Mouse (Mus musculus) gastrocnemius, adult 18-20 months (tissue): ENCODE results near the gene Tril. TPM values are rescaled to one million over a fixed set of nuclear protein-coding genes. Genes with fewer than 3 reads are reported as not detected.

Source experiments
- DNase-seq: peaks from one replicate; pipeline ENCODE4 v3.0.0; 2021; ENCODE audit warnings: low spot score
- long read RNA-seq, 2 experiments: library from polyadenylated mRNA; stranded (forward); transcript quantifications; one replicate each; pipeline ENCODE4 v2.0.0; 2021
- total RNA-seq, 2 experiments: library from RNA; stranded (reverse); gene quantifications; 2 replicates each; pipeline ENCODE4 v1.2.3; 2021

Tril gene
- total RNA-seq = 1 to 10 TPM; 1.7 to 2.0 TPM
- long read RNA-seq, experiment 1, full-length matches to known transcripts = 1 of 1 reads
- long read RNA-seq, experiment 1, partial matches to known transcripts = 0 of 1 reads
- long read RNA-seq, experiment 1, other reads (novel, unspliced or antisense) = 0 of 1 reads
- long read RNA-seq, experiment 2, full-length matches to known transcripts = 4 of 4 reads
- long read RNA-seq, experiment 2, partial matches to known transcripts = 0 of 4 reads
- long read RNA-seq, experiment 2, other reads (novel, unspliced or antisense) = 0 of 4 reads

DNA sequence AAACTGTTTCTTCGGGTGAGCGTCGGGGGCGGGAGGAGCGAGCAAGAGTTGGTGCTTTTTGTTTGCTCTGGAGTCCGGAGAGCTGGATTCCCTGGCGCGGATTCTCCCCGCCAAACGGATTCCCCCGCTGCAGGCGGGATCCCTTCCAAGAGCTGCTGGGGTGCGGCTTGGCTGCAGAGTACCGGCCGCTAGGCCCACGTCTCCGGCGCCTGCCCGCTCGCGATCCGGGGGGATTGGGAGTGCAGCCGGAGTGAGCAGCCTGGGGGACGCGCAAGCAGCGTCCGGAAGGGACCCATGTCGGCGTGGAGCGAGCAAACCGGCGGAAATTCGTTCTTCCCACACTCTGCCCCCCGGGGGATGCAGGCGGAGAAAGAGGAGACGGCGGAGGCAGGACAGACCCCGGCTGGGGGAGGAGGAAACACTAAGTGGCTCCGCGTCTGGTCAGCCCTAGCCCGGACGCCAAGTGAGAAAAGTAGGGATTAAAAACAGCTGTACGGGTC, at the start of gene Tril:
Gene Tril, minus strand, starts transcription at position 345 of the 500 bp plus-strand sequence.
- DNase-seq = peak; percentile 77

DNA sequence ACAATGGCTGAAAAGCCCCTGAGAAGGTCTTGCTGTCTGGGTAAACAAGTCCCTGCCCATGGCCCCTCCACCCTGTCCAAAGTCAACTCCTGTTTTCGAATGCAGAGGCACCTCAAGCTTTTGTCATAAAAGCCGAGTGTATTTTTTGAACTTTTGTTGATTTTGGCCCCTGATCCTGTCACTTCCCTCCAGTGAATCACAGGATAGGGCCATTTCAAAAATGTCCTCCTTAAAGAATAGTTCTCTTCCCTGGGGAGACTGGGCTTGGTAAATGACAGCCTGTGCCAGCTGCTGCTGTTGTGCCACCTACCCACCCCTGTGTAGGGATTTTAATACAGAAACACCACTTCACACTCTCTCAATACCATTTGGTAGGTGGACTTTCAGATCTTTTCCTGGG, 42.4 kb upstream of the Tril start:
- DNase-seq = no peak

DNA sequence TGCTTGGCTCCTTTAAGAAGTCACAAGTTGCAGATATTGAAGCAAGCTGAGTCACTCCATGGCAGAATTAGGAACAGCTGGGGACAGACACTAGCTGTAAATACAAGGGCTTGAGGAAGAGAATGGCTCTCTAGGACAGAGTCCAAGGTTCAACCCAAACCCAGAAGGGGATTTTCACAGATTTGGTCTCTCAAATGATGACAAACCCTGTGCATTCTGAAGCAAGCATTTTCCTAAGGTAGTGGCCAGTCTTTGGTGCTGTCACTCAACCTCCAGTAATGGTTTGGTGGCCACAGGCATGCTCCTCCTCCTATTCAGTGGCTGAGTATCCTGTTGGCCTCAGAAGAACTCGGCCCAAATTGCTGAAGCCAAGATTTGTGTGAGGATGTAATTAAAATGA, 38.5 kb upstream of the Tril start:
- peak; percentile 29 for DNase-seq

DNA sequence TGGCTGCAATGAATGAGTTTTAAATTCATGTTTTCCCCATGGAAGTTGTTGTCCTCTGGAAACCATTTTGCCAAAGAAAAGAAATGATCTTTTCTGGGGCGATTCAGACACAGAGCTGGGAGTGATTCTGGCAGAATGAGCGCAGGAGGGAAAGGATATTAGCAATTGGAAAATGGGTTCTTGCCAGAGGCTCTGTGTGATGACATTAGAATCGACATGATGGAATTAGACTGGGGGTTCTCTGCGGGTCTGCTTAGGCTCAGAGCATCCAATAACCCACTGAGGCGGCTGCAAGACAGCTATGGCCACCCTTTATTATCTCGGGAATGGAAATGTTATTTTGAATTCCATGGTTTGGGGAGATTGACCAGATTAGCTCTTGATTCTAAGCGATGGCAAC, 37.2 kb upstream of the Tril start:
- peak; percentile 20 for DNase-seq

DNA sequence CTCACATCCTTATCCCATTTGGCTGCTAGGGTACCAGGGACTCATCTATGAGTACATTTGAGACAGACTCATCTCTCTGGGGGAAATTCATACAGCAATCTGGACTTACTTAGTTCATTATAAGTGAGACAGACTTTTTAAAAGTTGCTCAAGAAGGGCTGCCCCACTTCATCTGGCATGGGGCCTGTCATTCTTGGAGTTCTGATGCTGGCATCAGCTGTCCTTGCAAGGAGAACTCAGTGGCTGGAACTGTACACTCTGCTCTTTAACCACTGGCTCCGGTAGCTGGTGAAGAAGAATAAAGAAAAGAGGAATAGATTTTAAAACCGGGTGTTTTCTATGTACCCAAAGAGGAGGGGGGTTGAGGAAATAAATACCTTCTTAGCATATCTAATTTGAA, 36.1 kb upstream of the Tril start:
- DNase-seq = peak; percentile 58

DNA sequence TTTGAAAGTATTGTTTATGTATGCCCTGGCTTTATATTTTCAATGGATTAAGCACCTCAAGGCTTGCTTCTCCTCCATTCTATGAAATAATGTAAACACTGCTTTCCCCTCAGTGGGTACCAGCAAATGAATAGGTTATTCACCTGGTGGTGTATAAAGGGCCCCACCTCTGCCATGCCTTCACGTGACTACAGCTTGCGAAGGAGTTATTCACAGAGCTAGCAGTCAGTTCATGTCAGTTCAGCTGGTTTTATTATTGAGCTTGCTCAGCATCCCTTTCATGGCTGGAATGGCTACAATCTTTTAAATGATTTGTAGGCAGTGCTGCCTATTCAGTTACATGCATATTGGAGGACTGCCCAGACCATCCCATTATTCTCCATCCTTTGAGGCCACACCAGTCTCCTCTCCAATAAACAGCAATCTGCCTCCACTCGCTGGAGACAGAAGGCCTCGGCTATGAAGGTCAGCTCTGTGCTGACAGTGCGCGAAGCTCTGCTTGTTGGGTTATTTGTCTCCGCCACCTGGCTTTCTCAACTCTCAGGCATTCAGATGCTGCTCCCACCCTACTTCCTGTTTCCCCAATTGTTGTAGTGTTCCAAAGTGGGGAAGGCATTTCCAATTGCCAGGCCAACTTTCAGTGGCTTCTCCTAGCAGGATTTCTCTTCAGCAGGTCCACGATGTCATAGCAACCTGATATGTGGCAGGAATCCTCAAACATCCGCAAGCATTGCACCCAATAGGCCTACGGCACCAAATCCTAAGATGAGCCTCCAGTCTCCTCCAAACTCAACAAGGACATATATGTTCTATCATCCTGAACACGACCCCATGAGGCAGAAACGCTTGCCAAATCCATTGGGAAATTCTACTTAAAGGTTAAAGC, 34.6 kb upstream of the Tril start:
- peak; percentile 10 for DNase-seq

- no peak for DNase-seq
Measured at GRCm38 (mm10) chr6:53854226-53854625, 33.6 kb upstream of the Tril start.

GRCm38 (mm10) chr6:53853546-53853945, 32.9 kb upstream of the Tril start:
- no peak for DNase-seq

- no peak for DNase-seq
Measured at GRCm38 (mm10) chr6:53844626-53845025, 24.0 kb upstream of the Tril start.

DNA sequence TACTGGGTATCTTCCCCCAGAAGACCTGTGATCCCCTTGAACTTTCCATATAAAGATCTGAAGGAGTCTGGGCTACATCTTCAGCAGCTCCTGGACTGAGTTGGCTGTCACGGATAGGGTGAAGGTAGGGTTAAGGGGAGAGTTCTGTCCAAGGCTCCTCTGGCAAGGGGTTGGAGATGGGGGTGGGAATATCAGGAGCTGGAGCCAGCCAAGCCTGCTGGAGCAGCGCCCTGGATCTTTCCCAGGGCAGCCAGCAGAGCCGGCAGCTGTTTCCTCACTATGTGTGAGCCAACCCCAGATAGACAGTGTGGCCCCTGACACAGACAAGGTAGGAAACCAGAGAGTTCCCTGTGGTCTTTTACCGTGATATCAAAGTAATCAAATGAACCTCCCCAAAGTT, 4.6 kb upstream of the Tril start:
- DNase-seq = peak; percentile 44

DNA sequence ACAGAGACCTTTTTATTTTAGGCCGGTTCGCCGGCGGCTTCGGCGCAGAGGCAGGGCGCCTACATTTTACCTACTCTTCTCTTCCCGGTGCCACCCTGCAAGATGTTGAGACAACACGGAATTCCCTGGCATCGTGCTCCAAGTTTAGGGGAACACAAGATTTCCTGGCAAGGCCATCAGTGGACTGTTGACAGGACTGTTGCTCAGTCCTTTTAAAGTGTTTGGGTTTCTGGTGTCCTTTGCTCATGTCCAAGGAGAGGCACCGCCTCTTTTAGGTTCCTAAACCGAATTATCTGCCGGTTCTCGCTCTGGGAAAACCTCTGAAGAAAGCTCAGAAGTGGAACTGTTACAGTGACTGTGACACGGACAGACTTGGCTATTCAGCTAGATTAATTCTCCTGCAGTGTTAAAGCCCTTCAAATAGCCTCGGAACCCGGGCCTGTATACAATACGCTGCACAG, 441 bp upstream of the Tril start:
- DNase-seq = peak; percentile 42

GRCm38 (mm10) chr6:53819761-53820485, 707 bp downstream of the Tril start:
- no peak for DNase-seq

DNA sequence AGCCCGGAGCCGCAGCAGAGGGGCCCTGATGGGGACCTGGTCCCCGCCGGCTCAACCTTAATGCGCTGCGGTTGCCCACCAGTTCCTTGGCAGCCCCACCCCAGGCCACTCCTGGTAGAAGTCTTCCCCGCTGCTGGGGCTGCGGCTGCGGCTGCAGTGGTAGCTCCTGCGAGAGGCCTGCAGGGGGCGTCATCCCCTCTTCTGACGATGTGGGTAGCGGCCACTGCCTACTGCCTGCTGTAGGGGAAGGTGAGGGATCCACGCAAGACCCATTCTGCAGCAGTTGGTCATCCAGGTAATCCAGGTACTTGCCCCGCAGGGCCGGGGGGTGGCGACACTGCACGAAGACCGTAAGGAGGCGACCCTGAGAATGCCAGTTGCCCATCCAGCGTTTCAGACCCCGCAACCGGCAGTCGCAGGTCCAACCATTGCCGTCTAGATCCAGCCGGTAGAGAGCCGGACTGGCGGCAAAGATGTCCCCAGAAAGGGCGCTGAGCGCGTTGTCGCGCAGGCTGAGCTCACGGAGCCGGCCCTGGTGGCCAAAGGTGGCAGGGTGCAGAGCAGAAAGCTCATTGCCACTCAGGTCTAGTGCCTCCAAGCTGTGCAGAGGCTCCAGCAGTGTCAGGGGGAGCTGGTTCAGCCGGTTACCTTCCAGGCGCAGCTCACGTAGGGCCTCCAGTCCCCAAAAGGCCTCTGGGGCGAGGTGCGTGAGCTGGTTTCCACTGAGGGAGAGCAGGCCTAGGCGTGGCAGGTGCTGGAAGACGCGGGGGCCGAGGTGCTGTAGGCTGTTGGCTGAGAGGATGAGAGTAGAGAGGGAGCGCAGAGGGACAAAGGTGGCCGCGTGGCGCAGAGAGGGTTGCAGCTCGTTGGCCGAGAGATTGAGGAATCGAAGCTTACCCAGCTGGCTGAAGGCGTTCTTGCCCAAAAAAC, 1.6 kb downstream of the Tril start:
- no peak for DNase-seq

DNA sequence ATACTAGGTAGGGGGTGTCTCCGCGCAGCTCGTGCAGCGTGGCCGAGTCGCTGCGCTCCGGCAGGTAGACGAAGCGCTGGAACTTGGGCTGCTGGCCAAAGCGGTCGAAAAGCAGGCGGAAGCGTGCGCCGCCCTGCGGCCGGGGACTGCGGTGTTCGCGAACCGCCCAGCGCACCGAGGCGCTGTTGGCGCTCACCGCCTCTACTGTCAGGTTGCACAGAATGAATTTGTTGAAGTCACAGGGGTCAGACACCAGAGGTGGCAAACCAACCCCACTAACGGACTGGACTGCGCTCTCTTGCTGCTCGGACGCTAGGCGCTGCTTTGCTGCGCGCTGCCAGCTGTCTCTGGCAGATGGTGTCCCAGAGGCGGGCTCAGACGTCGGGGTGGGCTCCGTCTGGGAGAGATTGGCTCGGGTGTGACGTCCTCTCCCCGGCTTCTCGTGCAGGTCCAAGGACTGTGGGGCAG, 2.3 kb downstream of the Tril start:
- peak; percentile 73 for DNase-seq

DNA sequence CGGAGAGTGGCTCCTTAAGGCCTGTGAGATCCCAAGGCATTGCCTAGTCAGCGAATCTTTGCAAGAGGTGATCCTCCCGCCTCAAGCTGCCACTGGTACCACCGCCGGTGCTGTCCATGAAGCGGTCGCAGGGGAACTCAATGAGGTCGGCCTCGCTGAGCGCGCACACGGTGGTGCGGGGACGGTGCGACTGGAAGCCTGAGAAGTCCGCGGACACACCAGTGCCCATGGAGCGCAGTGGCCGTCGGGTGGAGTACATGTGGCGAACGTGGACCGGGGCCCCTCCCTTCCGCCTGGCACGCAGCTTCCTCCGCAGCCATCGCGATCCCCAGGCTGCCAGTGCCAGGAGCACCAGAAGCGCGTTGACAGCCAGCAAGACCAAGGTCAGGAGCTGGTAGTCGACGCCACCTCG, 2.9 kb downstream of the Tril start:
- DNase-seq = no peak

DNA sequence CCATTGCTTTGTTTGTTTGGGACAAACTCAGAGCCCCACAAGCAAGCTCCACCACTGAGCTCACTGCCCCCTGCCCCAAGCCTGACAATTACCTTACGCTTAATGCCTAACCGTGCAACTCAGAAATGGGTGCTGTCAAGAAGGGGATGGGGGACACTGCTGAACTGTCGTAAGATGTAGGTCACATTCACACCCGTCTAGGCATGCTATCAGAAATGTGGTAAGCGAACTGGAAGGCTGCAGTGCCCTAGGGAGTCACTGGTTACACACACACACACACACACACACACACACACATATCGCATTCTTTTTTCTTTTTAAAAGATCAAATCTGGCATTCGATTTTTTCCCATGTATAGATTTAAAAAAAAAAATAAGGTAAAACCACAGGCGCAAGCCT, 4.0 kb downstream of the Tril start:
- no peak for DNase-seq

DNA sequence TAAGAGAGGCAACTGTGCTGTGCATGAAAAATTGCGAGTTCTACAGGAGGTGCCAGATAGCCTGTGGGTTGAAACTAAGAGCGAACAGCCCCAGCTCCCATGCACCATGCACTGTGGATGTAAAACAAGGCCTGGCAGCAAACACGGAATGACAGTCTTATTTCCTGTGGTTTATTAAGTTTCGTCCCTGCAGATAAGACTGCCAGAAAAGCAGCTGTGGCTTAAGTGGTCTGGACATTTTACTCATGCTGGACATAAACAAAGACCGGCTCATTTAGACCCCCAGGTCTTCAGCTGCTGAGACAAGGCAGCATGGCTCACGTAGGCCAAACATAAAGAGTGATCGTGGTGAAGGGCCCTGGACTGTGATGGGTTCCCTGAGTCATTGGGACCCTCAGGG, 4.9 kb downstream of the Tril start:
- DNase-seq = no peak

DNA sequence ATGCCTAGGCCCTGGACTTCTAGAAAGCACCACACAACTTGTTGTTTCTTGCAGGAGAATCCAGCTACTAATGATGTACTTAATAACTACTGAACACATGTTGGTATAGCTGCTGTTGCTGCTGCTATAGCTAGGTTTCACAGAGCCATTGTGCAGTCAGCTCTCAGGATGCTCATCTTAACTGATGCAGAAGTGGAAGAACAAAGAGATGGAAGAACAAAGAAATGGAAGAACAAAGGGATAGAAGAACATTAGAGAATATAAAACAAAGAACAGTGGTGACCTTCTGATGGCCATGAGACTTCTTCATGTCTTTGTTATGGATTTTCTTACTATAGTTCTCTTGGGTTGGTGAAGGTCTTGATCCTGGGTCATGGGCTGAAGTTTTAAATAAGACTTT, 6.4 kb downstream of the Tril start:
- no peak for DNase-seq

GRCm38 (mm10) chr6:53812242-53812641, 8.4 kb downstream of the Tril start:
- no peak for DNase-seq

DNA sequence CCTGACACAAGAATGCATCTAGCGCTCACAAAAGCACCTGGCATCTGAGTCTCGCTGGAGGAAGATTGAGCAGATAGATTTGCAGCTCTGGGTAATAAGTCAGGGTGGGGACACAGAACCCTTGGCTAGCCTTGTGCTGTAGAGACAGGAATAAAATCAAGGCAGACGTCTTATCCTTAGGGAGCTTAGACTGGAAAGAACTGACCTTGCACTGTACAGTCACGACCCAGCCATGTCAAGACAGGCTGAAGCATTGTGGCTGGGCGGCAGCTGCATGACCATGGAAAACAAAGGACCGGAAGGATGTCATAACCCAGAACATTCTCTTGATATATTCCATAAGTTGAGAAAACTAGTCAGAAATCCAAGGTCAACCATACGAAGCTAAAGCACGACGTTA, 11.8 kb downstream of the Tril start:
- no peak for DNase-seq

DNA sequence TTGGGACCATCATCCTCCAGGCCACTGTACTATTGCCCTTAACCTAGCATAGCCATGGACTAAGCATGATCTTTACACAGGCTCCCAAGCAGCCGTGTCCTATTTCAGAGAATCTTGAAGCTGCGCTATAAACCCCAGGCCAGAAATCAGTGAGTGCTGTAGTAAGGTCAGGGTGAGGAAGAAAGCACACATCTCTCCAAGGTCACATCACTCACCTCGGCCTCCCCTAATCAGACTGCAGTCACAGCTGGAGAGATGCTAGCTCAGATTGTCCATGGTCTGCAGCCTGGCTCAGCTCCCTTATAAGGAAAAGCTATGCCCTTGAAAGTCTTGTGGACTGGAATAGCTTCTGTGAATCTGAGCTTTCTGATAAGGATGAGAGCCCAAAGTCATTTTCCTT, 13.4 kb downstream of the Tril start:
- DNase-seq = no peak
